In genomic region chr19:38223356-38223904, GRCm38 (mm10) we compare ENCODE assay signal across 7 mouse cellular contexts. TPM values are rescaled to one million over a fixed set of nuclear protein-coding genes. Genes with fewer than 3 reads are reported as not detected.
A peak's percentile ranks its signal among the peaks of the same experiment; 100 is the strongest.
DNase-seq lines count a peak whose midpoint lies in the region; ATAC-seq and TF ChIP-seq lines count a peak whose summit lies in the region.

No protein-coding gene starts in this region.

- H3K27me3 ChIP-seq in spleen, adult 2 months (ENCODE audit: control insufficient read depth, insufficient read depth, low read length): no peaks in the 10 kb centered on the region
- no peaks in the 10 kb centered on the region for H3K27me3 ChIP-seq in embryonic facial prominence, embryonic 11.5 days (ENCODE audit: control insufficient read depth, insufficient read depth, low read length)
- H3K27me3 ChIP-seq in hindbrain, embryonic 16.5 days (replicated peaks; ENCODE audit: control insufficient read depth, insufficient read depth, low read length): no peaks in the 10 kb centered on the region
- H3K27me3 ChIP-seq in midbrain, embryonic 15.5 days (replicated peaks): no peaks in the 10 kb centered on the region

- H3K27ac ChIP-seq in spleen, adult 2 months (ENCODE audit: insufficient read depth, low read length): peak overlapping the region; percentile 87
- H3K27ac ChIP-seq in embryonic facial prominence, embryonic 11.5 days (replicated peaks; ENCODE audit: low read depth, low read length): peak overlapping the region; percentile 53; the same call in 1 of the 2 replicates
- H3K27ac ChIP-seq in hindbrain, embryonic 16.5 days (ENCODE audit: low read depth, low read length): peak overlapping the region; percentile 96
- H3K27ac ChIP-seq in midbrain, embryonic 15.5 days: peak overlapping the region; percentile 96

- DNase-seq in spleen, adult 2 months (ENCODE audit: low read depth in 1 of 2, low spot score in 2 of 2): no peak
- no peak for DNase-seq in spleen, adult 12 weeks (ENCODE audit: low spot score)
- DNase-seq in embryonic facial prominence, embryonic 11.5 days (ENCODE audit: low spot score): no peak
- no peak for DNase-seq in frontal cortex, adult 2 months (ENCODE audit: extremely low spot score in 1 of 2, low spot score in 1 of 2)
- DNase-seq in right cerebral cortex, postnatal 14 days: no peak

- H3K4me1 ChIP-seq in spleen, adult 2 months (ENCODE audit: control insufficient read depth, insufficient read depth, insufficient read length): peaks cover 3% of the 10 kb centered on the region; the same call in 1 of the 2 replicates
- H3K4me1 ChIP-seq in embryonic facial prominence, embryonic 11.5 days (ENCODE audit: control insufficient read depth, insufficient read depth, low read length): no peaks in the 10 kb centered on the region
- H3K4me1 ChIP-seq in hindbrain, embryonic 16.5 days (ENCODE audit: control insufficient read depth, insufficient read depth, low read depth, low read length): peaks cover 10% of the 10 kb centered on the region
- H3K4me1 ChIP-seq in midbrain, embryonic 15.5 days: peaks cover 16% of the 10 kb centered on the region

- TF ChIP-seq CTCF in spleen, adult 2 months (IDR thresholded peaks at IDR 0.05; ENCODE audit: extremely low read depth, insufficient read depth, insufficient read length, insufficient replicate concordance): no peak

- WGBS in spleen, adult 2 months: 5% methylated on average over 12 of the region's 12 CpGs
- 11% methylated on average over 12 of the region's 12 CpGs for WGBS in embryonic facial prominence, embryonic 11.5 days
- WGBS in hindbrain, embryonic 16.5 days: 9% methylated on average over 12 of the region's 12 CpGs
- 12% methylated on average over 12 of the region's 12 CpGs for WGBS in midbrain, embryonic 15.5 days

- peak overlapping the region; percentile 75 for H3K9ac ChIP-seq in embryonic facial prominence, embryonic 11.5 days (replicated peaks; ENCODE audit: low read length)
- H3K9ac ChIP-seq in hindbrain, embryonic 16.5 days (ENCODE audit: low read depth, low read length): peak overlapping the region; percentile 79
- peak overlapping the region; percentile 65 for H3K9ac ChIP-seq in midbrain, embryonic 15.5 days

- H3K4me3 ChIP-seq in spleen, adult 2 months (ENCODE audit: extremely low read depth, insufficient read depth, insufficient read length): peak overlapping the region; percentile 97
- H3K4me3 ChIP-seq in embryonic facial prominence, embryonic 11.5 days (ENCODE audit: low read depth, low read length): peak overlapping the region; percentile 63
- peak overlapping the region; percentile 73 for H3K4me3 ChIP-seq in hindbrain, embryonic 16.5 days (ENCODE audit: low read length)
- peak overlapping the region; percentile 60 for H3K4me3 ChIP-seq in midbrain, embryonic 15.5 days

- TF ChIP-seq POLR2A in spleen, adult 2 months (IDR thresholded peaks at IDR 0.05; ENCODE audit: low read depth, low read length): no peak

- peak overlapping the region; percentile 62 for H3K4me2 ChIP-seq in embryonic facial prominence, embryonic 11.5 days (ENCODE audit: low read depth, low read length)
- H3K4me2 ChIP-seq in hindbrain, embryonic 16.5 days (ENCODE audit: low read length): peak overlapping the region; percentile 79
- H3K4me2 ChIP-seq in midbrain, embryonic 15.5 days: peak overlapping the region; percentile 68

- no peaks in the 10 kb centered on the region for H3K36me3 ChIP-seq in spleen, adult 2 months (ENCODE audit: control insufficient read depth, insufficient read depth, low read length)
- H3K36me3 ChIP-seq in embryonic facial prominence, embryonic 11.5 days (replicated peaks; ENCODE audit: control insufficient read depth, insufficient read depth, low read depth, low read length): no peaks in the 10 kb centered on the region
- H3K36me3 ChIP-seq in hindbrain, embryonic 16.5 days (ENCODE audit: control insufficient read depth, insufficient read depth, low read length): peaks cover 3% of the 10 kb centered on the region; the same call in 1 of the 2 replicates
- H3K36me3 ChIP-seq in midbrain, embryonic 15.5 days (replicated peaks): no peaks in the 10 kb centered on the region

- ATAC-seq in embryonic facial prominence, embryonic 11.5 days (replicated peaks; ENCODE audit: insufficient number of reproducible peaks, low FRiP score, low TSS enrichment, low read depth): 0 out of 2 replicates have a peak, but pooled peaks have one; percentile 2
- ATAC-seq in hindbrain, embryonic 16.5 days: peak; percentile 43
- ATAC-seq in midbrain, embryonic 15.5 days (replicated peaks): peak; percentile 43

- H3K9me3 ChIP-seq in embryonic facial prominence, embryonic 11.5 days (replicated peaks; ENCODE audit: control insufficient read depth, low read length): no peaks in the 10 kb centered on the region
- no peaks in the 10 kb centered on the region for H3K9me3 ChIP-seq in hindbrain, embryonic 16.5 days (ENCODE audit: control insufficient read depth, low read length)
- H3K9me3 ChIP-seq in midbrain, embryonic 15.5 days: no peaks in the 10 kb centered on the region

RNA-seq across cellular contexts. Expression of gene Fra10ac1, which starts 0.5 kb away (rescaled TPM):
- polyA plus RNA-seq in spleen, adult 2 months (2012; rRNA removed): 2.7 and 2.9 TPM in 2 replicates
- 43.8 and 46.4 TPM in 2 replicates for polyA plus RNA-seq in embryonic facial prominence, embryonic 11.5 days (2014; fragmentation: Nextera tagmentation; extraction: Ambion mirVana)
- polyA plus RNA-seq in hindbrain, embryonic 16.5 days (2015; fragmentation: Nextera tagmentation; extraction: Ambion mirVana): 36.7 and 37.7 TPM in 2 replicates
- 41.3 and 43.9 TPM in 2 replicates for polyA plus RNA-seq in midbrain, embryonic 15.5 days (2015; fragmentation: Nextera tagmentation; extraction: Ambion mirVana)
- 26.9 and 27.8 TPM in 2 replicates for polyA plus RNA-seq in frontal cortex, adult 2 months (2012; rRNA removed)

RNA-seq across cellular contexts. Expression of gene Lgi1, which starts 40.9 kb away (rescaled TPM):
- polyA plus RNA-seq in spleen, adult 2 months (2012; rRNA removed): 0.02 TPM in 2 replicates
- 1.4 and 2.3 TPM in 2 replicates for polyA plus RNA-seq in embryonic facial prominence, embryonic 11.5 days (2014; fragmentation: Nextera tagmentation; extraction: Ambion mirVana)
- polyA plus RNA-seq in hindbrain, embryonic 16.5 days (2015; fragmentation: Nextera tagmentation; extraction: Ambion mirVana): 22.5 and 23.1 TPM in 2 replicates
- 14.7 and 20.7 TPM in 2 replicates for polyA plus RNA-seq in midbrain, embryonic 15.5 days (2015; fragmentation: Nextera tagmentation; extraction: Ambion mirVana)
- 64.9 and 72.0 TPM in 2 replicates for polyA plus RNA-seq in frontal cortex, adult 2 months (2012; rRNA removed)
